Mouse (Mus musculus) hindbrain, embryonic 10.5 days (tissue): Measurements from ENCODE around the gene Ccdc102a. TPM values are rescaled to one million over a fixed set of nuclear protein-coding genes. Genes with fewer than 3 reads are reported as not detected.

ENCODE experiments used
- DNase-seq: peaks from one replicate; pipeline ENCODE4 v3.0.0-alpha.2; 2017; ENCODE audit warnings: low spot score
- H3K27ac ChIP-seq: fragments of 300-500 bp; sonication (generic); 2 replicates; pipeline ENCODE4 v1.5.1; 2016; ENCODE audit warnings: mild to moderate bottlenecking, moderate library complexity
- H3K27me3 ChIP-seq: fragments of 300-500 bp; sonication (generic); 2 replicates; pipeline ENCODE4 v1.6.1; 2016; ENCODE audit warnings: mild to moderate bottlenecking; ENCODE audit not compliant: poor library complexity, insufficient read depth, severe bottlenecking
- H3K36me3 ChIP-seq: fragments of 300-500 bp; sonication (generic); 2 replicates; pipeline ENCODE4 v1.6.1; 2016; ENCODE audit warnings: mild to moderate bottlenecking, moderate library complexity
- H3K4me1 ChIP-seq: fragments of 300-500 bp; sonication (generic); replicated peaks from 2 replicates; pipeline ENCODE4 v1.6.1; 2016; ENCODE audit warnings: mild to moderate bottlenecking
- H3K4me3 ChIP-seq: fragments of 300-500 bp; sonication (generic); 2 replicates; pipeline ENCODE4 v1.5.1; 2016; ENCODE audit warnings: mild to moderate bottlenecking, moderate library complexity
- H3K9me3 ChIP-seq: fragments of 300-500 bp; sonication (generic); 2 replicates; pipeline ENCODE4 v1.6.1; 2016; ENCODE audit warnings: mild to moderate bottlenecking, moderate library complexity
- WGBS: fragments of 180-500 bp; shearing (Covaris S2); methylation state at CpG from one replicate; pipeline ENCODE4 v1.1.7; 2016; 5-methylcytosine and 5-hydroxymethylcytosine counted together
- polyA plus RNA-seq: library from polyadenylated mRNA; unstranded; fragments of >200 nt; fragmentation: Nextera tagmentation; extraction: Ambion mirVana; gene quantifications from 2 replicates; pipeline ENCODE4 v1.2.1, GENCODE M21; 2016

Gene Ccdc102a
- polyA plus RNA-seq, 1 experiment from 2014 or later, result 15.7 TPM

GRCm38 (mm10) chr8:94950046-94950445, 32.1 kb upstream of the Ccdc102a start:
- Histone ChIP-seq H3K4me3 (no peak overlapping the region), H3K9me3 (no peaks in the 10 kb centered on the region), H3K27ac (no peak overlapping the region), H3K4me1 (peaks cover 21% of the 10 kb centered on the region), H3K36me3 (no peaks in the 10 kb centered on the region), H3K27me3 (0 out of 2 replicates have a peak, but pooled peaks cover 7% of the 10 kb centered on the region)
- DNase-seq, result peak; percentile 83
- WGBS, result 26% methylated on average over 4 of the region's 4 CpGs

GRCm38 (mm10) chr8:94949010-94949409, 31.1 kb upstream of the Ccdc102a start:
- no peaks in the 10 kb centered on the region for H3K9me3 ChIP-seq
- H3K4me3 ChIP-seq, result no peak overlapping the region
- peaks cover 18% of the 10 kb centered on the region for H3K4me1 ChIP-seq
- 91% methylated on average over 4 of the region's 4 CpGs for WGBS
- H3K27me3 ChIP-seq, result no peaks in the 10 kb centered on the region
- no peak overlapping the region for H3K27ac ChIP-seq
- DNase-seq, result no peak
- H3K36me3 ChIP-seq, result no peaks in the 10 kb centered on the region

- peaks cover 19% of the 10 kb centered on the region for H3K4me1 ChIP-seq
- H3K27me3 ChIP-seq, result no peaks in the 10 kb centered on the region
- H3K36me3 ChIP-seq, result no peaks in the 10 kb centered on the region
- H3K4me3 ChIP-seq, result no peak overlapping the region
- no peak overlapping the region for H3K27ac ChIP-seq
- 77% methylated on average over 4 of the region's 4 CpGs for WGBS
- DNase-seq, result no peak
- H3K9me3 ChIP-seq, result no peaks in the 10 kb centered on the region
Measured at GRCm38 (mm10) chr8:94948421-94948820, 30.5 kb upstream of the Ccdc102a start.

GRCm38 (mm10) chr8:94945185-94945584, 27.3 kb upstream of the Ccdc102a start:
- Histone ChIP-seq H3K27ac (no peak overlapping the region), H3K36me3 (no peaks in the 10 kb centered on the region), H3K4me3 (no peak overlapping the region), H3K9me3 (no peaks in the 10 kb centered on the region), H3K27me3 (peaks cover 7% of the 10 kb centered on the region; the same call in 1 of the 2 replicates), H3K4me1 (peaks cover 19% of the 10 kb centered on the region)
- DNase-seq, result no peak
- WGBS, result 58% methylated on average over 6 of the region's 6 CpGs

GRCm38 (mm10) chr8:94942566-94942965, 24.7 kb upstream of the Ccdc102a start:
- peak; percentile 74 for DNase-seq
- H3K27me3 ChIP-seq, result peaks cover 7% of the 10 kb centered on the region; the same call in 1 of the 2 replicates
- no peak overlapping the region for H3K4me3 ChIP-seq
- 13% methylated on average over 6 of the region's 6 CpGs for WGBS
- H3K27ac ChIP-seq, result no peak overlapping the region
- no peaks in the 10 kb centered on the region for H3K9me3 ChIP-seq
- no peaks in the 10 kb centered on the region for H3K36me3 ChIP-seq
- peaks cover 19% of the 10 kb centered on the region for H3K4me1 ChIP-seq

GRCm38 (mm10) chr8:94935172-94935571, 17.3 kb upstream of the Ccdc102a start:
- 79% methylated on average over 3 of the region's 3 CpGs for WGBS
- Histone ChIP-seq H3K4me1 (no peaks in the 10 kb centered on the region), H3K27me3 (no peaks in the 10 kb centered on the region), H3K27ac (no peak overlapping the region), H3K9me3 (no peaks in the 10 kb centered on the region), H3K36me3 (no peaks in the 10 kb centered on the region), H3K4me3 (no peak overlapping the region)
- DNase-seq, result no peak

GRCm38 (mm10) chr8:94933918-94934317, 16.0 kb upstream of the Ccdc102a start:
- Histone ChIP-seq H3K27me3 (no peaks in the 10 kb centered on the region), H3K4me3 (no peak overlapping the region), H3K9me3 (no peaks in the 10 kb centered on the region), H3K4me1 (no peaks in the 10 kb centered on the region), H3K27ac (no peak overlapping the region), H3K36me3 (no peaks in the 10 kb centered on the region)
- no peak for DNase-seq
- 67% methylated on average over 5 of the region's 5 CpGs for WGBS

- H3K9me3 ChIP-seq, result no peaks in the 10 kb centered on the region
- no peak overlapping the region for H3K4me3 ChIP-seq
- peaks cover 5% of the 10 kb centered on the region for H3K27me3 ChIP-seq
- H3K4me1 ChIP-seq, result 0 out of 2 replicates have a peak, but pooled peaks cover 2% of the 10 kb centered on the region
- WGBS, result 79% methylated on average over 3 of the region's 3 CpGs
- H3K36me3 ChIP-seq, result no peaks in the 10 kb centered on the region
- H3K27ac ChIP-seq, result no peak overlapping the region
- no peak for DNase-seq
Measured at GRCm38 (mm10) chr8:94928227-94928626, 10.3 kb upstream of the Ccdc102a start.

- DNase-seq, result no peak
- WGBS, result 44% methylated on average over 8 of the region's 8 CpGs
- Histone ChIP-seq H3K4me1 (peaks cover 16% of the 10 kb centered on the region; the same call in 1 of the 2 replicates), H3K27me3 (peaks cover 20% of the 10 kb centered on the region), H3K36me3 (no peaks in the 10 kb centered on the region), H3K4me3 (no peak within 1 kb of the TSS), H3K9me3 (no peaks in the 10 kb centered on the region), H3K27ac (0 out of 2 replicates have a peak within 1 kb of the TSS, but pooled peaks have one; percentile 30)
Measured at GRCm38 (mm10) chr8:94923405-94923804, 5.5 kb upstream of the Ccdc102a start, which contains the start of gene Adgrg5. TSS of gene Adgrg5 (plus strand) at chr8:94923694.

- Histone ChIP-seq H3K4me1 (peaks cover 24% of the 10 kb centered on the region), H3K27ac (0 out of 2 replicates have a peak overlapping the region, but pooled peaks have one; percentile 46), H3K27me3 (peaks cover 23% of the 10 kb centered on the region), H3K36me3 (no peaks in the 10 kb centered on the region), H3K4me3 (no peak overlapping the region), H3K9me3 (no peaks in the 10 kb centered on the region)
- WGBS, result 28% methylated on average over 8 of the region's 8 CpGs
- DNase-seq, result no peak
Measured at GRCm38 (mm10) chr8:94922602-94923001, 4.7 kb upstream of the Ccdc102a start.

GRCm38 (mm10) chr8:94922176-94922575, 4.3 kb upstream of the Ccdc102a start:
- Histone ChIP-seq H3K27me3 (peaks cover 23% of the 10 kb centered on the region), H3K4me3 (no peak overlapping the region), H3K27ac (peak overlapping the region; percentile 46; the same call in 1 of the 2 replicates), H3K4me1 (peaks cover 27% of the 10 kb centered on the region), H3K36me3 (no peaks in the 10 kb centered on the region), H3K9me3 (no peaks in the 10 kb centered on the region)
- no peak for DNase-seq
- 68% methylated on average over 6 of the region's 6 CpGs for WGBS

GRCm38 (mm10) chr8:94919256-94919655, 1.4 kb upstream of the Ccdc102a start:
- Histone ChIP-seq H3K4me1 (peaks cover 55% of the 10 kb centered on the region), H3K27me3 (peaks cover 43% of the 10 kb centered on the region), H3K9me3 (no peaks in the 10 kb centered on the region), H3K4me3 (no peak overlapping the region), H3K36me3 (no peaks in the 10 kb centered on the region), H3K27ac (no peak overlapping the region)
- DNase-seq, result no peak

- Histone ChIP-seq H3K36me3 (no peaks in the 10 kb centered on the region), H3K4me1 (peaks cover 64% of the 10 kb centered on the region), H3K4me3 (peak overlapping the region; percentile 82), H3K9me3 (no peaks in the 10 kb centered on the region), H3K27me3 (peaks cover 63% of the 10 kb centered on the region), H3K27ac (peak overlapping the region; percentile 96)
- peak; percentile 98 for DNase-seq
- under 1% methylated on average over 25 of the region's 27 CpGs for WGBS
Measured at GRCm38 (mm10) chr8:94917352-94917751, 546 bp downstream of the Ccdc102a start.

- WGBS, result 8% methylated on average over 10 of the region's 10 CpGs
- Histone ChIP-seq H3K4me3 (peak overlapping the region; percentile 82), H3K27ac (peak overlapping the region; percentile 96), H3K36me3 (peaks cover under 1% of the 10 kb centered on the region; the same call in 1 of the 2 replicates), H3K9me3 (no peaks in the 10 kb centered on the region), H3K4me1 (peaks cover 60% of the 10 kb centered on the region), H3K27me3 (peaks cover 67% of the 10 kb centered on the region)
- DNase-seq, result no peak
Measured at GRCm38 (mm10) chr8:94916960-94917324, 956 bp downstream of the Ccdc102a start.
